Mouse (Mus musculus) kidney, adult 2 months (tissue): ENCODE measurements at regions not wholly inside any gene's neighbourhood (a gene's known extent, or its start where the extent isn't known, plus 50 kb on each side); places are given as distances from the start of the nearest gene placed in this dataset.

Source experiments
- CTCF ChIP-seq: fragments of 200-500 bp; conservative IDR thresholded peaks from 2 replicates; pipeline ENCODE4 v1.5.1; 2011; ENCODE audit warnings: low read depth, mild to moderate bottlenecking, control low read depth, low read length, moderate library complexity, mixed read lengths; ENCODE audit not compliant: insufficient read depth, insufficient read length
- POLR2A ChIP-seq: fragments of 200-500 bp; IDR thresholded peaks from one replicate; pipeline ENCODE4 v1.6.1; 2011; ENCODE audit warnings: low read depth, low read length, control low read depth

DNA sequence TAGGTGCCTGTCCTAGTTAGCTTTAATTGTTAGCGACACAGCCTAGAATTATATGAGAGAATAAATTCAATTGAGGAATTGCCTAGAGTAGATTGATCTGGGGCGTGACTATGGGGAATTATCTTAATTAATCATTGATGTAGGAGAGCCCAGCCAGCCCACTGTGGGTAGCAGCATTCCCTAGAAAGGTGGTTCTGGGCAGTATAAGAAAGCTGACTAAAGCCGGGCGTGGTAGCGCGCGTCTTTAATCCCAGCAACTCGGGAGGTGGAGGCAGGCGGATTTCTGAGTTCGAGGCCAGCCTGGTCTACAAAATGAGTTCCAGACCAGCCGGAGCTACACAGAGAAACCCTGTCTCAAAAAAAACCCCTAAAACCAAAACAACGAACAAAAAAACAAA lies 156.8 kb upstream of the Zfp618 start:
- TF ChIP-seq POLR2A, result no peak
- TF ChIP-seq CTCF, result no peak
